Mouse (Mus musculus) liver, postnatal 0 days (tissue): Measurements from ENCODE around the gene Mea1.

Source experiments
- CTCF ChIP-seq: sonication (generic); IDR thresholded peaks from 2 replicates; pipeline ENCODE4 v1.5.1; 2016; ENCODE audit warnings: antibody characterized with exemption, low read depth
- EP300 ChIP-seq: IDR thresholded peaks from 2 replicates; pipeline ENCODE4 v1.6.1; 2016; ENCODE audit warnings: antibody characterized with exemption, low read depth, mild to moderate bottlenecking

GRCm38 (mm10) chr17:46710959-46711597, 32.5 kb downstream of the Mea1 start, which contains the start of gene Pex6:
- TF ChIP-seq EP300 (peak; percentile 35; the same call in 1 of the 2 replicates), CTCF (peak; percentile 19; the same call in 1 of the 2 replicates)
